Mouse (Mus musculus): Measurements from ENCODE around the gene Rps6kb2. TPM values are rescaled to one million over a fixed set of nuclear protein-coding genes. Genes with fewer than 3 reads are reported as not detected.

The Rps6kb2 gene
- total RNA-seq (2023): 34.6 and 55.9 TPM in 2 replicates

DNA sequence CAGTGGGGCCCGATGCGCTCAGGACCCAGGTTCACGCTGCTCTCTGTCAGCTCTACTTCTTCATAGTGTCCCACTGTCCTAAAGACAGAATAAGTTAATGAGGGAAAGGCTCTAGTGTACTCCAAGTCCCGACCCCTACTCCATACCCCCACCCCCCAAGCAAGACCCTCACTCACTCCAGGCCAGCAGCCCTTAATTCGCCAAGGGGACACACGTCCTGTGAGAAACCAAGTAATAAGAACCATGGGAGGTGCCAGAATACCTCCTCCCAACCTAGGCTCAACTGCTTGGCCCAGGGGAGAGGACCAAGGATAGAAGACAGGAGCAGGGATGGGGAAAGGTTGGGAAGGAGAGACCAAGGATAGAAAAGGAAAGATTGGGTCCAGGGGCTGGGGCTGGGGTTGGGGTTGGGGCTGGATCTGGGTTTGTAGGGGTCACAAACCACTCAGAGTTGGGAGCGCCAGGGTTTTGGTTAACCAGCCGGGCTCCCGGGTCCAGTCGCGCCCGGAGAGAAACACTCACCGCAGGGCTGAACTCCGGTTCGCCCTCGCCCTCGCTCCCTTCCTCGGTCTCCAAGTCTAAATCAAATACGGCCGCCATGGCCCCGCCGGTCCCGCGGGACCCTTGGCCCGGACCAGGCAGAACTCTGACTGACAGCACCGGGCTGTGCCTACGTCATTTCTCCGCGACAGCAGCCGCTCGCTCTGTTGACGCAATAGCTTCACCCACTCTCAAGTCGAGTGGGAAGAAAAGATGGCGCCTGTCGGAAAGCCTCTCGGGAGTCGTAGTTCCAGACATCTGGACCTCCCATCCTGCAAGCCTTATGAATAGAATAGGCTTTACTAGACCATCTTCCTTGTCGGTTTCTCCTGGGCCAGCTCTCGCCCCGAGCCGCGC lies at the start of gene Rps6kb2:
TSS of gene Rps6kb2 (minus strand) at position 709 of the 897 bp plus-strand sequence.

GRCm38 (mm10) chr19:4201291-4201909 lies 38.2 kb upstream of the Rps6kb2 start, which contains the start of gene Rad9a:
Rad9a (minus strand) TSS chr19:4201662.

DNA sequence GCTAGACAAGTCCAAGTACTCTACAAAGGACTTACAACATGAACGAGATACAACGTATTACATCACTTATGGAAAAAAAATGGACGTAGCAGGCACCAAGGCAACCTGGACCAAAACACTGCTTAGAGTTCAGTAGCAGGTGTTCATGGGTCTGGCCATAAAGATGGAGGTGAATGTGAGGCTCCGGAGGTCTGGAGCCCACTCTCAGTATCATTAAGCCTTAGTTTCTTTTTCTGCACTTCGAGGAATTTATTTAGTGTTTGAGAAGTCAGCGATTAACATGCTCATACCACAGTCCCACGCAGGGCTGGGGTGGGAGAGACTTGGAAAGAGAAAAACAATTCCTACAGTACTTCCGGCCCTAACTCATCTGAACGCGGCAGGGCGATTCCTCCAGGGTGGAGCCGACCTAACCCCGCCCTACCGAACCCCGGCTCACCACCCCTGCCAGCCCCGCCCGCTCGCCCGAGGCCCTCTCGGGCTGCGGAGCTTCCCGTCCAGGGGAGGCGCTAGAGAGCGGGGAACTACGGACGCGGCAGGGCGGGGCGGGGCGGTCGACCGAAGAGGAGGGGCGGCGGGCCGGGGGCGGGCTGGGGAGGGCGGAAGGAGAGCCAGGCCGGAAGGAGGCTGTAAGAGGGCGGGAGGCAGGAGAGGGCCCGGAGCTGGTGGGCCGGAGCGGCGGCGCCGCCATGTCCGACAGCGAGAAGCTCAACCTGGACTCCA lies 28.5 kb upstream of the Rps6kb2 start, which contains the start of gene Ppp1ca:
TSS of gene Ppp1ca (plus strand) at position 538 of the 723 bp plus-strand sequence.

GRCm38 (mm10) chr19:4190831-4191334 lies 27.7 kb upstream of the Rps6kb2 start, which contains the start of gene Tbc1d10c:
Tbc1d10c (minus strand) TSS chr19:4191284.

GRCm38 (mm10) chr19:4175368-4175947 lies 12.3 kb upstream of the Rps6kb2 start, which contains the start of gene Carns1:
Carns1 (minus strand) TSS chr19:4175479.

GRCm38 (mm10) chr19:4153232-4153654 lies 9.9 kb downstream of the Rps6kb2 start, which contains the start of gene Ptprcap:
Ptprcap (plus strand) TSS chr19:4153604.

DNA sequence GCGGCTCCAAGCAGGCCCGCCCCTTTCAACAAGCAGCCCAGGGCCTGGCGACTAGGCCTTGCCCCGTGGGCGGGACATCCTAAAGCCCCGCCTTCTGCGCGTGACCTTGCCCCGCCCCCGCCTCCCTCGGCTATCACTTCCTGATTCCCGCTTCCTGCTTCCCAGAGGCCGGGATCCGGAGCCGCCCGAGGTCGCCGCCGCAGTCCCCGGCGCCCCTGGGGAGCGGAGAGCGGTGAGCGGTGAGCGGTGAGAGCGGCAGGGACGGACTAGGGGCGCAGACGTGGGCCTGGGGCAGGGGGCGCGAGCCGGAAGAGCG lies 14.7 kb downstream of the Rps6kb2 start, which contains the start of gene Coro1b:
TSS of gene Coro1b (plus strand) at position 129 of the 316 bp plus-strand sequence.

DNA sequence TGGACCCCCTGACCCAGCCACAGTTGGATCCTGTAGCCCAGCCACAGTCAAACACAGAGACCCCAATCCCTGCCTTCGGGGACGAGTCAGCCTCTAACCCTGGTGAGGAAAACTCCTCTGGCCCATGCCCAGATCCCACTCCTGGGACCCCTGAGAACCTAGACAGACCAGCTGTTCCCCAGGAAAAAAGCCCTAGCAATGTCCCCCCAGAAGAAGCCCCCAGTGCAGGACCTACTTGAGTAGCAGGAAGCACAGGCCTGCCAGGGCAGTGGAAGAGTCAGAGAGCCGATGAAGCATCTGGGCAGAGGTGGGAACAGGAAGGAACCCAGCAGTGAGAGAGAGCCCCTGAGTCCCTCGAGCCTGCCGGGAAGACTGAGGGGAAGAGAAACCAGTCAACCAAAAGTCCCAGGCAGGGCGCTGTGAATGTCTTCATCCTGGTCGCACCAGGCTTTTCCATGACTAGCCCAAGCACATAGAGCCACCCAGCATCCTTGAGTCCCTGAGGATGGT lies 19.3 kb downstream of the Rps6kb2 start, which contains the start of gene Cabp4:
TSS of gene Cabp4 (minus strand) at position 275 of the 510 bp plus-strand sequence.

GRCm38 (mm10) chr19:4139446-4139845 lies 23.7 kb downstream of the Rps6kb2 start, which contains the start of gene Gpr152:
Gpr152 (plus strand) TSS chr19:4139787.

GRCm38 (mm10) chr19:4125741-4126696 lies 37.1 kb downstream of the Rps6kb2 start, which contains the start of gene Aip:
Aip (minus strand) TSS chr19:4125858.

Other genes starting within 250 kb of the Rps6kb2 start
- 138 and 146 TPM in 2 replicates for gene Aldh3b1, start 233.5 kb downstream of the Rps6kb2 start, total RNA-seq (2023)
- 222 and 238 TPM in 2 replicates for gene Unc93b1, start 228.2 kb downstream of the Rps6kb2 start, total RNA-seq (2023)
- 12.3 and 13.0 TPM in 2 replicates for gene Aldh3b3, start 204.7 kb downstream of the Rps6kb2 start, total RNA-seq (2023)
- 14.1 and 14.2 TPM in 2 replicates for gene Aldh3b2, start 191.0 kb downstream of the Rps6kb2 start, total RNA-seq (2023)
- 0.41 and 0.82 TPM in 2 replicates for gene Acy3, start 176.8 kb downstream of the Rps6kb2 start, total RNA-seq (2023)
- not detected in 2 replicates for gene Tbx10, start 170.6 kb downstream of the Rps6kb2 start, total RNA-seq (2023)
- gene Nudt8, start 162.8 kb downstream of the Rps6kb2 start, total RNA-seq (2023): 4.5 and 5.4 TPM in 2 replicates
- 0.59 and 0.79 TPM in 2 replicates for gene Gm49405, start 162.7 kb downstream of the Rps6kb2 start, total RNA-seq (2023)
- 0.88 and 1.4 TPM in 2 replicates for gene Doc2g, start 160.0 kb downstream of the Rps6kb2 start, total RNA-seq (2023)
- gene Ndufv1, start 150.5 kb downstream of the Rps6kb2 start, total RNA-seq (2023): 40.2 and 72.5 TPM in 2 replicates
- 38.4 and 47.3 TPM in 2 replicates for gene Gstp1, start 125.4 kb downstream of the Rps6kb2 start, total RNA-seq (2023)
- 12.5 and 18.8 TPM in 2 replicates for gene Gstp2, start 117.3 kb downstream of the Rps6kb2 start, total RNA-seq (2023)
- 4.0 and 6.2 TPM in 2 replicates for gene Gstp3, start 103.8 kb downstream of the Rps6kb2 start, total RNA-seq (2023)
- gene Cabp2, start 81.8 kb downstream of the Rps6kb2 start, total RNA-seq (2023): not detected in 2 replicates
- gene Cdk2ap2, start 66.2 kb downstream of the Rps6kb2 start, total RNA-seq (2023): 295 and 307 TPM in 2 replicates
- gene Pitpnm1, start 63.4 kb downstream of the Rps6kb2 start, total RNA-seq (2023): 207 and 345 TPM in 2 replicates
- 85.4 and 90.4 TPM in 2 replicates for gene Aip, start 37.5 kb downstream of the Rps6kb2 start, total RNA-seq (2023)
- gene Gpr152, start 23.6 kb downstream of the Rps6kb2 start, total RNA-seq (2023): 0.09 and 0.13 TPM in 2 replicates
- 0.27 TPM in 1 of 2 replicates, not detected in the other for gene Cabp4, start 19.3 kb downstream of the Rps6kb2 start, total RNA-seq (2023)
- gene Coro1b, start 14.7 kb downstream of the Rps6kb2 start, total RNA-seq (2023): 170 and 186 TPM in 2 replicates
- gene Ptprcap, start 9.8 kb downstream of the Rps6kb2 start, total RNA-seq (2023): 6.2 and 13.3 TPM in 2 replicates
- gene Carns1, start 12.1 kb upstream of the Rps6kb2 start, total RNA-seq (2023): 38.1 and 50.5 TPM in 2 replicates
- 151 and 157 TPM in 2 replicates for gene Tbc1d10c, start 27.9 kb upstream of the Rps6kb2 start, total RNA-seq (2023)
- gene Ppp1ca, start 28.7 kb upstream of the Rps6kb2 start, total RNA-seq (2023): 354 and 408 TPM in 2 replicates
- 21.5 and 29.4 TPM in 2 replicates for gene Rad9a, start 38.3 kb upstream of the Rps6kb2 start, total RNA-seq (2023)
- gene Clcf1, start 50.9 kb upstream of the Rps6kb2 start, total RNA-seq (2023): 3.7 and 5.2 TPM in 2 replicates
- not detected in 2 replicates for gene AC109138.7, start 51.0 kb upstream of the Rps6kb2 start, total RNA-seq (2023)
- 48.2 and 61.9 TPM in 2 replicates for gene Pold4, start 68.5 kb upstream of the Rps6kb2 start, total RNA-seq (2023)
- gene Ssh3, start 105.8 kb upstream of the Rps6kb2 start, total RNA-seq (2023): 27.9 and 44.6 TPM in 2 replicates
- gene Ankrd13d, start 119.8 kb upstream of the Rps6kb2 start, total RNA-seq (2023): 43.5 and 55.6 TPM in 2 replicates
- 421 and 572 TPM in 2 replicates for gene Grk2, start 142.9 kb upstream of the Rps6kb2 start, total RNA-seq (2023)
- 112 and 155 TPM in 2 replicates for gene Kdm2a, start 234.9 kb upstream of the Rps6kb2 start, total RNA-seq (2023)

Measured in neutrophil, adult 65 days (primary cell).